Mouse (Mus musculus) heart, adult 8-10 months (tissue): Measurements from ENCODE around the gene Olfr447. TPM values are rescaled to one million over a fixed set of nuclear protein-coding genes. Genes with fewer than 3 reads are reported as not detected.

Source experiments
- DNase-seq: peaks from one replicate; pipeline ENCODE4 v3.0.0; 2022; ENCODE audit warnings: low spot score
- total RNA-seq, 4 experiments: library from RNA; stranded (reverse); gene quantifications; 2 replicates each; pipeline ENCODE4 v1.2.4; 2022

Gene Olfr447
- not detected for total RNA-seq

DNA sequence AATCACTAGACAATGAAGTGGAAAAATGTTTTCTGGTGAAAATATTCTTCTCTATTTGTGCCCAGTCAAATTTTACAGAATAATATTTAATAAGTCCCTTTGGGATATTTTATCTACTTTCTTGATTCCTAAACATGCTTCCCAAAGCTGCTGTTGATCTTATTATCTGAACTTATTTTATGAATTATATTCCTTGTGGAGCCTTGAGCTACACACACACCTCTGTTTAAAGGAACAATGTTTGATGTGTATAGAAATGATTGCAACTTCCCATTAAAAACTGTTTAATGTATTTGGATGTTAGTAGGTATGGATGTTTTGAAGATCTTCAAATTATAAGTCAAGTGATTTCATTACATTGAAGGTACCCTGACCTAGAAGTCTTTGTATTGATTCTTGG is at the start of gene Olfr447:
Gene Olfr447 (plus strand): TSS at position 301 of the 400 bp plus-strand sequence.
- DNase-seq, result no peak

DNA sequence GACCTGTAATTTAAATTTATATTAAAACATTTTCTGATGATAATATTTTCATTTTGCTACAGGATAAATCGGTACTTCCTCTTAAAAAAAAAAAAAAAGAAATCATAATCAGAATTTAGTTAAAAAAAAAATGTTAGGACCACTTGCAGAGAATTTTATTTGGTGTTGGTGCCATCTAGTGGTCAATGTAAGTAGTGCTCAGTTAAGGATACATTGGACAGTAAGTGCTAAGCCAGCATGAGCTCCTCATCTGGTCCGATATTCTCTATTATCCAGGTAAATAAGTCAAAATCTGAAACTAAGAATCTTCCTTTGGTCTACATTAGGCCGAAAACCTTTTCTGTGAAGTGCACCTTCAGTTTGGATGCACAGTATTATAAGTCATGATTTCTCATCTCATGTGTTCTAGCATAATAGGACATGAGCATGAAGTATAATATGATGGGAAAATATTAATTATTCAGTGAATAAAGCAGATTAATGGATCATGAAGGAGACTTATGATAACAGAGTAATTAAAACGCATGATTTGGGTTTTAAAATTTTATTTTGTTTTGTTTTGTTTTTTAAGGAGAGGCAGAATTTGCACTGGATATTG is 48.4 kb upstream of the Olfr447 start:
- peak; percentile 45 for DNase-seq

GRCm38 (mm10) chr6:42869695-42870094 is 39.0 kb upstream of the Olfr447 start:
- no peak for DNase-seq

- DNase-seq, result no peak
Observed at GRCm38 (mm10) chr6:42876323-42876722, 32.4 kb upstream of the Olfr447 start.

DNA sequence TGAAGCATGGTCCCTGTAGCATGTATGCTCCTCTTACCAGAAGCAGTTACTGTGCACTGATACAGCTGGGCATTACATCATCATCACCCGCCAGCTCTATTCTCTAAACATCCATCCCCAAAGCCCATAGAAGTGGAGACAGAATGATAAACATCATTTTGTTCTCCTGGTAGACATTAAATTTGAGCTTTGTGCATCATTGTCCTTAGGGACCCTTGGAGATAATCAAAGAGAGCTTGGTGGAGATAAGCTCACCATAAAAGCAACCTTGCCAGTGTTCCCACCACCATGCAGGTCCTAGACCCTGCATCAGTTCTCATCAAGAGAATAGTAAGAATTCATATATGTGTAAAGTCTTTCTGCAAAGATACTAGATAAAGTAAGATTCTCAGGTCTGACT is 18.5 kb upstream of the Olfr447 start, which contains the start of gene Olfr448:
Gene Olfr448 (plus strand): TSS at position 301 of the 400 bp plus-strand sequence.
- DNase-seq, result no peak

GRCm38 (mm10) chr6:42900345-42900744 is 8.3 kb upstream of the Olfr447 start:
- DNase-seq, result no peak

GRCm38 (mm10) chr6:42921077-42921476 is 12.4 kb downstream of the Olfr447 start, which contains the start of gene Olfr446:
Gene Olfr446, plus strand, starts transcription at chr6:42921377.
- DNase-seq, result no peak

DNA sequence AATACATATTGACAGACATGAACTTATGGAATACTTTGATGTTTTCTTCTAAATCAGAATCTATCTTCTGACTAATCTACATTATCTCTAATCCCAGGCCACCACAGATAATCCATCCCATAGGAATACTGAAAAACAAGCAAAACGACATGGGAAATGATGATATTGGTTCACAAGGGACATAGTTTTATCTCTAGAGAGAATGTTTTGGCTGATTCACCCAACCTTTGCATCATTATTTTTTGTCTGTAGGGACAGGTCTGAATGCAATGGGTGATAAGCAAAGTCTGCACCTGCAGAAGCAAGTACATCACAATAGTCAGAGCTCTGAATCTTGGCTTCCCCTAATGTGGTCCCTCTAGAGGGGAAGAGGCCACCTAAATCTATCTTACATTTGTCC is 40.1 kb downstream of the Olfr447 start, which contains the start of gene Olfr444:
Gene Olfr444 (plus strand): TSS at position 301 of the 400 bp plus-strand sequence.
- no peak for DNase-seq

Other genes starting within 250 kb of the Olfr447 start
- 10 to 100 TPM in 1 of 4 experiments, 1 to 10 TPM in 3; 8.0 to 10.5 (median 9.3) TPM for gene Tcaf1, start 198.8 kb upstream of the Olfr447 start, total RNA-seq
- not detected for gene Olfr453, start 169.5 kb upstream of the Olfr447 start, total RNA-seq
- gene Olfr38, start 152.5 kb upstream of the Olfr447 start, total RNA-seq, result not detected
- gene Olfr452, start 123.8 kb upstream of the Olfr447 start, total RNA-seq, result not detected
- not detected for gene Olfr450, start 96.9 kb upstream of the Olfr447 start, total RNA-seq
- not detected for gene Olfr449, start 74.5 kb upstream of the Olfr447 start, total RNA-seq
- not detected for gene Olfr448, start 18.4 kb upstream of the Olfr447 start, total RNA-seq
- not detected for gene Olfr446, start 12.5 kb downstream of the Olfr447 start, total RNA-seq
- not detected for gene Olfr444, start 40.2 kb downstream of the Olfr447 start, total RNA-seq
- gene Olfr441, start 197.5 kb downstream of the Olfr447 start, total RNA-seq, result not detected
- gene Olfr237-ps1, start 237.7 kb downstream of the Olfr447 start, total RNA-seq, result not detected